Mouse (Mus musculus): ENCODE data around the gene Cox7a1. TPM values are rescaled to one million over a fixed set of nuclear protein-coding genes. Genes with fewer than 3 reads are reported as not detected.
A peak's percentile ranks its signal among the peaks of the same experiment; 100 is the strongest.

The Cox7a1 gene
- total and polyA plus RNA-seq, 3 experiments, result 1.6 to 15.2 (median 14.0) TPM

- peaks cover 0 to 2% of the 10 kb centered on the region in 2 experiments for H3K36me3 ChIP-seq (replicated peaks in 1 of 2; ENCODE audit: control insufficient read depth in 1 of 2, insufficient read depth in 1 of 2, low read length in 1 of 2)
- no peaks in the 10 kb centered on the region for H3K79me2 ChIP-seq (replicated peaks; ENCODE audit: control insufficient read depth, extremely low read depth, insufficient read depth, poor library complexity, severe bottlenecking)
- H3K4me2 ChIP-seq (ENCODE audit: insufficient read depth, low read depth, poor library complexity, severe bottlenecking), result no peak overlapping the region
- peaks cover 2% of the 10 kb centered on the region for H3K27me3 ChIP-seq (replicated peaks)
- dilution Hi-C loops (cut with MboI; ENCODE audit: extremely low pct_ligation_motif_present, extremely low pct_unique_long_range_greater_than_20kb, low sequenced_read_pairs) (no loop called here), in situ Hi-C loops (cut with MboI; ENCODE audit: low pct_ligation_motif_present, low pct_unique_long_range_greater_than_20kb, low sequenced_read_pairs) (loop anchor here (5.0 kb wide), 1 partner anchor 35 kb away; the partner anchor contains the start of gene Cox7a1)
- no peak overlapping the region for H3K4me3 ChIP-seq (replicated peaks in 1 of 3; ENCODE audit: low read depth in 2 of 3, low read length in 2 of 3, poor library complexity in 1 of 3)
- DNase-seq (ENCODE audit: extremely low read depth), result no peak
- no peak overlapping the region for H3K27ac ChIP-seq (ENCODE audit: insufficient read depth, low read depth)
- H3K9me3 ChIP-seq (replicated peaks; ENCODE audit: low read length), result no peaks in the 10 kb centered on the region
- TF ChIP-seq ELF1 (IDR thresholded peaks at IDR 0.05; ENCODE audit: low read depth, low read length) (no peak), MXI1 (IDR thresholded peaks at IDR 0.05; ENCODE audit: low read depth, low read length) (no peak), ZKSCAN1 (IDR thresholded peaks at IDR 0.05; ENCODE audit: borderline replicate concordance, low read depth, low read length) (no peak), NRF1 (IDR thresholded peaks at IDR 0.05; ENCODE audit: low read depth, low read length) (no peak)
- peaks cover 14 to 19% of the 10 kb centered on the region in 2 experiments for H3K4me1 ChIP-seq (ENCODE audit: control insufficient read depth in 1 of 2, insufficient read depth in 2 of 2)
- no peak overlapping the region for H3K9ac ChIP-seq (ENCODE audit: insufficient read depth, low read depth)
Measured at GRCm38 (mm10) chr7:30217277-30217676, 33.3 kb downstream of the Cox7a1 start.

- Histone ChIP-seq H3K79me2 (replicated peaks; ENCODE audit: control insufficient read depth, extremely low read depth, insufficient read depth, poor library complexity, severe bottlenecking) (no peaks in the 10 kb centered on the region), H3K36me3 (replicated peaks in 1 of 2; ENCODE audit: control insufficient read depth in 1 of 2, insufficient read depth in 1 of 2, low read length in 1 of 2) (peaks cover 9 to 16% of the 10 kb centered on the region in 2 experiments), H3K9ac (ENCODE audit: insufficient read depth, low read depth) (peak overlapping the region; percentile 67), H3K4me2 (ENCODE audit: insufficient read depth, low read depth, poor library complexity, severe bottlenecking) (peak overlapping the region; percentile 99), H3K27me3 (replicated peaks) (no peaks in the 10 kb centered on the region), H3K4me3 (replicated peaks in 1 of 3; ENCODE audit: low read depth in 2 of 3, low read length in 2 of 3, poor library complexity in 1 of 3) (peak overlapping the region; percentile 35 to 54 (median 52)), H3K9me3 (replicated peaks; ENCODE audit: low read length) (peaks cover 2% of the 10 kb centered on the region), H3K4me1 (ENCODE audit: control insufficient read depth in 1 of 2, insufficient read depth in 2 of 2) (peaks cover 14 to 19% of the 10 kb centered on the region in 2 experiments), H3K27ac (ENCODE audit: insufficient read depth, low read depth) (0 out of 2 replicates have a peak overlapping the region, but pooled peaks have one; percentile 2)
- in situ Hi-C loops (cut with MboI; ENCODE audit: low pct_ligation_motif_present, low pct_unique_long_range_greater_than_20kb, low sequenced_read_pairs), result loop anchor here (5.0 kb wide), 1 partner anchor 37 kb away; the partner anchor contains the start of gene Cox7a1
- dilution Hi-C loops (cut with MboI; ENCODE audit: extremely low pct_ligation_motif_present, extremely low pct_unique_long_range_greater_than_20kb, low sequenced_read_pairs), result no loop called here
- peak; percentile 53 for DNase-seq (ENCODE audit: extremely low read depth)
- TF ChIP-seq E2F4 (IDR thresholded peaks at IDR 0.05; ENCODE audit: insufficient replicate concordance, low read depth, low read length) (no peak), RAD21 (IDR thresholded peaks at IDR 0.05; ENCODE audit: low read depth, low read length) (no peak), IRF4 (IDR thresholded peaks at IDR 0.05; ENCODE audit: low read depth, low read length) (no peak), TCF12 (IDR thresholded peaks at IDR 0.05; ENCODE audit: low read depth, low read length) (no peak), MAX (IDR thresholded peaks at IDR 0.05; ENCODE audit: low read length) (no peak), HCFC1 (IDR thresholded peaks at IDR 0.05; ENCODE audit: low read depth, low read length) (peak; percentile 61), JUND (conservative IDR thresholded peaks at IDR 0.05; ENCODE audit: low read depth, low read length) (no peak), PAX5 (IDR thresholded peaks at IDR 0.05; ENCODE audit: low read length) (no peak), SIN3A (IDR thresholded peaks at IDR 0.05; ENCODE audit: low read length) (no peak), POLR2A (IDR thresholded peaks at IDR 0.05; ENCODE audit: low read depth, low read length) (peak; percentile 55), BHLHE40 (IDR thresholded peaks at IDR 0.05; ENCODE audit: low read depth, low read length) (peak; percentile 39; the same call in 1 of the 2 replicates), JUN (IDR thresholded peaks at IDR 0.05; ENCODE audit: insufficient read depth, low read depth, low read length) (no peak), ZC3H11A (IDR thresholded peaks at IDR 0.05; ENCODE audit: low read depth, low read length) (no peak), MAZ (IDR thresholded peaks at IDR 0.05; ENCODE audit: low read depth, low read length) (0 out of 2 replicates have a peak, but pooled peaks have one; percentile 38), KAT2A (IDR thresholded peaks at IDR 0.05; ENCODE audit: insufficient replicate concordance, low read length) (no peak), ZKSCAN1 (IDR thresholded peaks at IDR 0.05; ENCODE audit: borderline replicate concordance, low read depth, low read length) (no peak), USF2 (conservative IDR thresholded peaks at IDR 0.05; ENCODE audit: low read depth, low read length) (no peak), ZMIZ1 (IDR thresholded peaks at IDR 0.05; ENCODE audit: low read depth, low read length) (no peak), MXI1 (IDR thresholded peaks at IDR 0.05; ENCODE audit: low read depth, low read length) (no peak), CHD2 (IDR thresholded peaks at IDR 0.05; ENCODE audit: low read length) (peak; percentile 67), CTCF (conservative IDR thresholded peaks at IDR 0.05 in 1 of 2, IDR thresholded peaks at IDR 0.05 in 1 of 2; ENCODE audit: low read depth in 2 of 2, low read length in 2 of 2) (no peak), RCOR1 (conservative IDR thresholded peaks at IDR 0.05; ENCODE audit: low read depth, low read length) (no peak), CHD1 (IDR thresholded peaks at IDR 0.05; ENCODE audit: low read depth, low read length) (no peak), MEF2A (IDR thresholded peaks at IDR 0.05; ENCODE audit: borderline replicate concordance, low read depth, low read length) (no peak; the same call in 1 of the 2 replicates), ZNF384 (IDR thresholded peaks at IDR 0.05; ENCODE audit: low read depth, low read length) (no peak), USF1 (IDR thresholded peaks at IDR 0.05; ENCODE audit: low read depth, low read length) (no peak), ELF1 (IDR thresholded peaks at IDR 0.05; ENCODE audit: low read depth, low read length) (peak; percentile 62), TBP (conservative IDR thresholded peaks at IDR 0.05; ENCODE audit: low read depth, low read length) (no peak; the same call in 1 of the 2 replicates), NRF1 (IDR thresholded peaks at IDR 0.05; ENCODE audit: low read depth, low read length) (peak; percentile 24; the same call in 1 of the 2 replicates), ETS1 (conservative IDR thresholded peaks at IDR 0.05; ENCODE audit: low read depth, low read length) (no peak)
Measured at GRCm38 (mm10) chr7:30219293-30220007, 35.5 kb downstream of the Cox7a1 start.
